Mouse (Mus musculus): Measurements from ENCODE around the gene Fam163a.

DNA sequence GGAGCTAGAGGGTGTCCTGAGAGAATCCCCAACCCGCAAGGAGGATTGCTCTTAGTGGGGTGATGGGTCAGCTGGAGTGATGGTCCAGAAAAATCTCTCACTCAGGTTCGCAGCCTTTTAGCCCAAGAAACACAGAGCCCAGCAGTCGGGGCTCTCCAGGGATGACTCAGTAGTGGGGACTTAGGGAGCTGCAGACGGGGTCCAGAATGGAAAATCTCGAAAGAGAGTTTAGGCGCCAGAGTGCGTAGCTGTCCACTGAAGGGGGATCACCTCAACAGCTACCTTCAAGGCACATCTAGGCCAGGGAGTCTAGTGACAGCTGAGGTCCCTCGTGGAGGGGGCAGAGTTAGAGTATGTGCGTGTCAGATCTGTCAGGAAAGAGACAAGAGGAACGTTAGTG lies 338 bp upstream of the Fam163a start:
- no peak for TF ChIP-seq CTCF (IDR thresholded peaks at IDR 0.05)
- no peak for TF ChIP-seq EP300 (IDR thresholded peaks at IDR 0.05)
